Mouse (Mus musculus) forelimb bud, embryonic 11.5 days (tissue): Measurements from ENCODE around the gene Dusp1.
A peak's percentile ranks its signal among the peaks of the same experiment; 100 is the strongest.

Source experiments
- DNase-seq: peaks from one replicate; pipeline ENCODE4 v3.0.0-alpha.2; 2012; ENCODE audit warnings: low read depth, low spot score

Dusp1 gene

GRCm38 (mm10) chr17:26561290-26561640, 663 bp downstream of the Dusp1 start, which contains the start of gene Ergic1:
Gene Ergic1 (plus strand): TSS chr17:26561489.
- peak; percentile 74 for DNase-seq

DNA sequence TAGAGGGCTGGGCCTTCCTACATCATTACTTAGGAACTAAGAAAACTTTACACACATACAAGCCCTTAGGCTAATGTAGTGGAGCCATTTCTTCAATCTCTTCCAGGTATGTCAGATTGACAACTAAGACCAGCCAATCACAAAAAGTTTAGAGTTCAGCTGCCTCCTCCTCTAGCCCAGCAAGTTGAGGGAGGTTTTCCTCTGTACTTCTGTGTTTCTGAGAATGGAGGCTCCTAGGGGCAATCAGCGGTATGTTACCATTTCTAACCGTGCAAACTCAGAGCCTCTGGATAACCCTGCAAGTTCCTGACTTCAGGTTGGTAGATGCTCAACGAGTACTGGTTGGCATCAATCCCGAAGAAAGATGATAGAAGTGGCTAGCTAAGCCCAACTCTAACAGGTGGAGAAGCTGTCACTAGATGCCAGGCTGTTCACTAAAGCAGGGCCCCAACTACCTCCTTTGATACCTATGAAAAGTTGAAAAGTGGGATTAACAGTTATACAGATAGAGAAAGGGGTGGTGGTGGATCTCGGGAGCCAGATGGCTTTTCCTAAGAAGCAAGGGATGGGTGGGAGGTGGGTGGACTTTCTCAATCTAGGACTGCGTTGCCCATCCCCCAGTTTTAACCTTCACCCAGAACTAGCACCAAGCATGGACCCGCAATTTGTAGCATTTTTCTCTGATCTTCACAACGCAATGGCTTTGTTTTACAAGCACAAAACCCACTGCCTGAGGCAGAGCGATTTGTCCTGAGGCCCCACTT, 1.2 kb downstream of the Dusp1 start:
- no peak for DNase-seq

GRCm38 (mm10) chr17:26553033-26553432, 8.9 kb downstream of the Dusp1 start:
- DNase-seq = no peak

- no peak for DNase-seq
Observed at GRCm38 (mm10) chr17:26551104-26551503, 10.8 kb downstream of the Dusp1 start.

- no peak for DNase-seq
Observed at GRCm38 (mm10) chr17:26549148-26549809, 12.6 kb downstream of the Dusp1 start.

- no peak for DNase-seq
Observed at GRCm38 (mm10) chr17:26548566-26548965, 13.4 kb downstream of the Dusp1 start.

DNA sequence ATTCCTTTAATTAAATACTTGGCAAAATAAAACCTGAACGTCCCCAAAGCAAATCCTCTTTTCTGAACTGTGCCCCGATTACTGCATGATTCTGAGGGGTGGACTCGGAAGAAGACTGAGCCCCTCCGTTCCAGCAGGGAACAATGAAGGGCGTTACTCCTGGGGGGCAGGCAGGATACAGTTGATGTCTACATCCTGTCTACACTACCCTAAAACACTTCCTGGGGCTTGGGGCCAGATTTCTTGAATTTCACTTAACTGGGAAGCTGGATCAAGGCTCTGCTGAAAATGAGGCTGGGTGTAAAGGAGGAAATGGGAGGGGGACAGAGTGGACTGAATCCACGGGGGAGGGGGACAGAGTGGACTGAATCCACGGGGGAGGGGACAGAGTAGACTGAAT, 14.2 kb downstream of the Dusp1 start:
- DNase-seq = no peak

DNA sequence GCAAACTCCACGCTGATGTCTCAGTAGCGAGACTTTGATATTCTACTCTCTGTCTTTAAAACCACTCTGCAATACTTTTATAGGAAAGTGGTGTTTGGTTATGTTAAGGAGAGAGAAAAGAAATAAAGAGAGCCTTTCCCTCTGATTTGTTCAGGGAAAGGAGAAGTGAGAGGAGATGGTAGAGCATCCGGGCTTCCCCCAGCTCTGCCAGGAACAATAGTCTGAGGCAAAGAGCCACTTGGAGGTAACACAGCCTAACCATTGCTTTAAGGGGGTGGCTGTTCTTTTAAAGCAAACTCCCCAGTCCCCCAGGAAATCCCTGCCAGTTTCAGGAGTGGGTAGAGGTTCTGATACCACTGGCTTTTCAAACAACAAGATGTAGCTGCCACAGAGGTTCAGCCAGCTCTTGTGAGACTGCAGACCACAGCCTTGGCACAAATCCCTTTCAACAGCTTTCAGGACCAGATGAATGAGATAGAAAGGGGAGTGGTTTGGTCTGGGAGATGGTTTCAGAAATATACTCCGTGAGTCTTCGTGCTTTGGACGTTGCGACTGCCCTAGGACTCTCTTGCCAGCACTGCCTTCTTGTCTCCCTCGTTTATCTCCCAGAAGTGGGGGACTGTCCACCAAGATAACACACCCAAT, 17.5 kb downstream of the Dusp1 start:
- no peak for DNase-seq

GRCm38 (mm10) chr17:26540083-26540482, 21.8 kb downstream of the Dusp1 start:
- no peak for DNase-seq

GRCm38 (mm10) chr17:26537722-26538471, 24.0 kb downstream of the Dusp1 start:
- no peak for DNase-seq

DNA sequence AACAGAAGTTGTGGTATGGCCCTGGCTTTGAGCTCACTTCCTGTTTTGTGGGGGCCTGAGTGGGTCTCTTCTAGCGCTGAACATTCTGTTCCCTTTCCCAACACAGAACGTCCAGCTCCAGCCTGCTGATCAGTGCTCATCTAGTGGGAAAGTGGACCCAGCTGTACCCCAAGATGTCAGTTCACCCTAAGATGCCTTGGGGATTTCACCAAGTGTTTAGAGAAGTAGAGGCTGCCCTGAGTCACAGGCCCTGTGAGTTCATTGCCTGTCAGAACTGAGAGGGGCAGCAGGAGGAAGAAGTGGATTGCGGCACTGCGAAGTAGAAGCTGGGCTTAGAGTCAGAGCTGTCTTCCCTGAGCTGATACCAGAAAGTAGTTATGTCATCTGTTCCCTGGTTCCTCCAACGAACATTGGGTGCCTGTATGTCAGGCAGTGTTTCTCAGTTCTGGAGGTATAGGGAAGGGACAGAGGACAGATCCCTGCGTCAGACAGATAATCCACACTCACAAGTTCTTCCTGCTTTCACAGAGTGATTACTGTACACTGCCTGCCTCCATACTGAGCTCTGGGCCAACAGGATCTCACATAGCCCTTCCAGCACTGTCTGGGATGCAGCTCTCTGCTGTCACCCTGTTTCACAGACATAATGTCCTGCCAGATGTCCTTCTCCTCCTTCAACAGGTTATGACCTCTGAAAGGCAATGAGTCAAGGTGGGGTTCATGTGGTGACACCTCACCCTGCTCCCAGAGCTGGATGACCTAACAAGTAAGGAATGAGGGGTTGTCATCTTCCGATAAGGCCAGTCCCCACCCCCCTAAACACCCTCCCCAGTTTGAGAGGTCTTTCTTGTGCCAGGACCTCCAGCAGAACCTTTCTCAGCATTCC, 26.4 kb downstream of the Dusp1 start:
- no peak for DNase-seq

DNA sequence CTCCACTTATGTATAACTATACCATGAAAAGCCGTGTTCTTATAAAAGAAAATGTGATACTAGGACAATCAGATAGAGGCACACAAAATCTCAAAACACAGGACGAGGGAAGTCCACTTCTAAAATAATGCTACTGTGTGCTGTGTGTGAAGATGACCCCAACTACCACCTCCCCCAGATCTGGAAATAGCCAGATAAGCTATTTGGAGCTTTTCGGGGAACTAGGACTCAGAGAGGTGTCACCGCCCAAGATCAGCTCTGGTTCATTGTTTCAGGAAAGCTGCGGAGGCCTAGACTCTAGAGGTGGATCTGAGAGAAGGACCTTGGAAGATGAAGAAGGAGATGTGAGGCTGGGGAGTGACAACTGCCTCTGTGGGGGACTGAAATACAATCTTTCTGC, 27.2 kb downstream of the Dusp1 start:
- no peak for DNase-seq

- DNase-seq = no peak
Observed at GRCm38 (mm10) chr17:26533871-26534372, 28.0 kb downstream of the Dusp1 start.

- no peak for DNase-seq
Observed at GRCm38 (mm10) chr17:26532476-26533045, 29.4 kb downstream of the Dusp1 start.

GRCm38 (mm10) chr17:26531395-26532027, 30.4 kb downstream of the Dusp1 start:
- no peak for DNase-seq

- DNase-seq = peak; percentile 70
Observed at GRCm38 (mm10) chr17:26530590-26531081, 31.3 kb downstream of the Dusp1 start.

GRCm38 (mm10) chr17:26529791-26530241, 32.1 kb downstream of the Dusp1 start:
- DNase-seq = no peak

- no peak for DNase-seq
Observed at GRCm38 (mm10) chr17:26528751-26529150, 33.2 kb downstream of the Dusp1 start.

- no peak for DNase-seq
Observed at GRCm38 (mm10) chr17:26527291-26527690, 34.6 kb downstream of the Dusp1 start.

DNA sequence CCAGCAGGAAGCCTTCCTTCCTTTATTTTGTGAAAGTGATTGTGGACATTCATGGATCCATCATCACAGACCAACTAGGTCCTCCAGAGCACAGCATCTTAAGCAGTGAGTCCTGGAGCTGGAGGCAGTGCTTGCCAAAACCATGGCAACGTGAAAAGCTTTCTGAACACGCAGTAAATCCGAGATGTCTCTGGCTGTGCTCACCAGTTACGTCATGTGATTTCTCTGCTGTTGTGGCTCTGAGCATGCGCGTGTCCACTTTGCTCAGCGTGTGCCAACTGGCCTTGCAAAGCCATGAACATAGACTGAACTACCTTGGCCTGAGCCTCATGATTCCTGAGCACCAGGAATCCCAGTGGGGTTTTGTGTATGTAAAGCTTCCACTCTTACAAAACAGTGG, 36.6 kb downstream of the Dusp1 start:
- DNase-seq = no peak
